Mouse (Mus musculus) granulocyte monocyte progenitor cell, adult 5-6 weeks (primary cell): ENCODE measurements around the gene Olfr12. TPM values are rescaled to one million over a fixed set of nuclear protein-coding genes. Genes with fewer than 3 reads are reported as not detected.

ENCODE experiments used
- ATAC-seq: replicated peaks from 2 replicates; pipeline ENCODE4 v1.8.0; 2016; ENCODE audit warnings: mild to moderate bottlenecking, moderate TSS enrichment, inconsistent platforms; ENCODE audit not compliant: poor library complexity, severe bottlenecking
- total RNA-seq, 2 experiments: library from RNA; stranded (forward) in 1 of 2; stranded (reverse) in 1 of 2; fragments of 200-712, 200-1000 nt in 1 of 2; fragments of >200 nt in 1 of 2; fragmentation: Nextera tagmentation in 1 of 2; gene quantifications; 2 replicates each; pipeline ENCODE4 v1.2.3; 2014 to 2017

The Olfr12 gene
- total RNA-seq, 2 experiments from 2014 or later = not detected

DNA sequence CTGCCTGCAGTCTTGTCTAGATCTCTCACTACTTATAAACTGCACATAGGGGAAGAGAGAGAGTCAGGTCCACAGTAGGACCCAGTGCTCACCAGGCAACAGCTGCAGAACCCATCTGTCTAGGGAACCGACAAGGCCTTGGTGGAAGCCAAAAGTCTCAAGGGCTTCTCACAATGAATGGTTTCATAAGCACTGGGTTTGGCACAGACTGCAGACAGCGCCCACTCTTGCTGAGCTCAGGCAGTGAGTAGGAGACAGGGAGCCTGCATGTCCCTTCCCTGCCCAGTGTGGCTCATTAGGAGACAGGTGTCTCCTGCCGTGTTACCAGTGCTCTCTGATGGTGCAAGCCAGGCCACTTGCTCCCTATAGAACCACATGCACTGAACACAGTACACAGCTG lies 20.6 kb downstream of the Olfr12 start:
- ATAC-seq = no peak

DNA sequence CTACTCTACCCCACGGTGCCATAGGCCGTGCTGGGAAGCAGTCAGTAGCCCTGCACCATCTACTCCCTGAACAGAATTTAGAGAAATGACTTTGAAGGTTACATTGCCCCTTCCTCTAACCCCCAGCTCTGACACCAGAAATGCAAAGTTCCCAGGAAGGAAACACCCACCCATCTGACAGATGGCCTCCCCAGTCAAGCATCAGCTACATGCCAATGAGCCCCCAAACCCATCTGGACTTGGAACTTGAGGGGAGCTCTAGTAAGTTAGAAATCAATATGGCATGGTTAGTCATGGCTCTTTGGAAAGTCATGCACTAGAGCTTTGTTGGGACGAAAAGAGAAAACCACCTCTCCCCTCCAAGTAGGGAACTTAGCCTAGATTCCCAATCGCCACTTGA lies 21.1 kb downstream of the Olfr12 start:
- no peak for ATAC-seq

GRCm38 (mm10) chr1:92640393-92640792 lies 22.8 kb downstream of the Olfr12 start:
- peak; percentile 56 for ATAC-seq

- peak; percentile 81 for ATAC-seq
Observed at GRCm38 (mm10) chr1:92641514-92642272, 24.1 kb downstream of the Olfr12 start, which contains the start of gene Cops9. TSS of gene Cops9 (minus strand) at chr1:92641985.

- ATAC-seq = no peak
Observed at GRCm38 (mm10) chr1:92643691-92644090, 26.1 kb downstream of the Olfr12 start.

GRCm38 (mm10) chr1:92644916-92645315 lies 27.3 kb downstream of the Olfr12 start:
- ATAC-seq = no peak

GRCm38 (mm10) chr1:92646111-92646510 lies 28.5 kb downstream of the Olfr12 start:
- no peak for ATAC-seq

GRCm38 (mm10) chr1:92646601-92647000 lies 29.0 kb downstream of the Olfr12 start:
- no peak for ATAC-seq

GRCm38 (mm10) chr1:92647026-92647425 lies 29.4 kb downstream of the Olfr12 start:
- ATAC-seq = no peak

GRCm38 (mm10) chr1:92647752-92648151 lies 30.2 kb downstream of the Olfr12 start:
- peak; percentile 54 for ATAC-seq

DNA sequence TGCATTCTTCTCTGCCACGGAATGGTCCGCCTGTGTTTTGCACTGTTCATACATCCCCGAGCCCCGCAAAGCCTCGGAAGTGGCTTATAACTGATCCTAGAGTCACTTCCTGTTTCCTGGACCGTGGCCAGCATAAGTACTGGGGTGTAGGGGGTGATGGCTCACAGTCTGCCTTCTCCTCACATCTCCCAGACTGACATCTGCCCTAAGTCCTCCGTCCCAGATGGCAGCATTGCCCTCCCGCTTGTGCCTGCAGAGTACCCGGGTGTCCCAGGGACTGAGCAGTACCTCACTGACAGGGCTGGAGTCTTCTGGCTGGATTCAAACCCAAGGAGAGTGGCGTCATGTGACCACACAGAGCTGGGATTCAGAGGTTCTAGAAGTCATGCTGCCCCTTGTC lies 30.6 kb downstream of the Olfr12 start:
- ATAC-seq = peak; percentile 48

DNA sequence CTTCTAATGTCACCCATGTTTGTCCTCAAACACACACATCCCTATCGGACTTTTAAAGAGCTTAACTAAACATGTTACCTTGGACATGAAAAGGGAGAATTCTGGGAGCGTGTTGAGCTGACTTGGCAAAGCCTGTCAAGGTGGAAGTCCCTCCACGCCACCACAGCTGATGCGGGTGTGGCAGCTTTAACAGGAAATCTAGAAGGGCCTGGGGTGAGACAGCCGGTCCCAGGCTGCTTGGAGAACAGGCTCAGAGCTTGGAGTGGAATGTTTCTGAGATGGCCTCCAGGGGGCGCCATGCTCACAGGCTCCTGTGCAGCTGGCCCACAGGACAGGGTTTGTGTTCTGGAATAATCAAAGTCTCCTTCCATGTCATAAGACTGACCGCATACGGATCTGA lies 31.1 kb downstream of the Olfr12 start, which contains the start of gene Otos:
Otos (minus strand) TSS at position 169 of the 400 bp plus-strand sequence.
- ATAC-seq = peak; percentile 66

DNA sequence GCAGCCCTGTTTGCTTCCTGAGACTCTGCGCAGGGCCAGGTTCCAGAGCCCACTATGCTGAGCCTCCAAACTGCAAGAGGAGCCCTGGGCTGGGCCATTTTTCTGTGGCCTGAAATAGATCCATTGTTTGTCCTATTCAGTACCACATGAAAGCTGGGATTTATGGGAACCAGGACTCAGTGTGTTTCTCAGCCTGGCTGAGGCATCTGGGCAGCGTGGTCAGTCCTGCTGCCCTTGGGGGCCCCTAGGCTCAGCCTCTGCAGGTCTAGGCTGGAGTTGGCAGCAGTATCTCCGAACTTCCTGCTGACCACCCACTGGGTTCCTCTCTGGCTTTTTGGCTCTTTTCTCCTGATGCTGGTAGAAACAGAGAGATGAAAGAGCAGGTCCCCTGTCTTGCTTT lies 33.9 kb downstream of the Olfr12 start:
- ATAC-seq = no peak

GRCm38 (mm10) chr1:92653179-92653578 lies 35.6 kb downstream of the Olfr12 start:
- no peak for ATAC-seq

DNA sequence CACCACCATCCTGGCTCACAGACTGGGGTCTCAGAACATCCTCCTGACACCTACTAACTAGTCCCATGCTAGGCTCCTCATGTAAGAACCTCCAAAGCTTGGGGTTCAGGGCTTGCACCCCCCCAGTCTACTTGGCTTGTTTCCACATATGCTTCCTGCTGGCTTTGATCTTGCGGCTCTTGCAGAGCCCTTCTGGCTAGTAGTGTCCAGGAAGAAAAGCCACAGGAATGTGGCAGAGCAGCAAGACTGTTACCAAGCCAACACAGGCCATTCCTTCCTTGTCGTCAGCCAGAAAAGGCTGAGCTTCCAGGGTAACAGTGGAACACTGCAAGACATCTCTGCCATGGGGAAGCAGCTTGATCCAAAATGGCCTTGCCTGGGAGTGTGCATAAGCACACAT lies 37.1 kb downstream of the Olfr12 start:
- ATAC-seq = no peak

- ATAC-seq = no peak
Observed at GRCm38 (mm10) chr1:92657025-92657820, 39.6 kb downstream of the Olfr12 start.

DNA sequence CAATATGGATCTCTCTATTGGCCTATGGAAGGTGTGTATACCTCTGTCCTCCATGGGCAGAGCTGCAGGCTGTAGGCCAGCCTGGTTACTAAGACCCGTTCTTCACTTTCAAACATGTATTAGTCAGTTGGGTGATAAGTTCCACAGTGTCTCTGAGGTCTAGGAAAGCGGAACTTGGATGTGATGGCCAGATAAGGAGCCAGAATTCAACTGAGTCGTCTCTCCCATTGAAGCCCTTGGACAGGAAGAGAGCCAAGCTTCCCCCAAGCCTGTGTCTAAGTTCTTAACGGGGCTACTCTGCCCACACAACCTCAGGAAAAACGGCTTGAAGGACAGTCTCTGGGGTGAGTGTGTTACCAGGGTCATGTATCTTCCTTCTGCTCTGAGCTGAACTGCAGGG lies 41.8 kb downstream of the Olfr12 start:
- peak; percentile 82 for ATAC-seq

- ATAC-seq = no peak
Observed at GRCm38 (mm10) chr1:92667106-92667505, 49.5 kb downstream of the Olfr12 start.

DNA sequence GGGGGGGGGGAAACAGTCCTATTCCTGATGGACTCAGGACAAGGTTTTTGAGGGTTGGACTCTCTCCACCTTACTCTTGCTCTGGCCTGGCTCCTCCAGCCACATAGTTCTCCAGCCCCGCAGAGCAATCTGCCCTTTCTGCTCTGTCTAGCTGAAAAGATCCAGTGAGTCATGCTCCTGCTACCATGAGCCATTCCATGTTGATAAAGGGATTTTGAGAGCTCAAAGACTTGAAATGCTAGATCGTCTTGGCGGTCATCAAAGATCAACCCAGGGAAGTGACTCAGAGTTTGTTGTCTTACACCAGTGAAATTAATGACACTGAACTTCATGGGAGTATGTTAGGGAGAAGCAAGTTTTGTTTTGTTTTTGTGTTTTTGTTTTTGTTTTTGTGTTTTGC lies 51.8 kb downstream of the Olfr12 start:
- ATAC-seq = no peak

- ATAC-seq = no peak
Observed at GRCm38 (mm10) chr1:92671326-92671725, 53.7 kb downstream of the Olfr12 start.
